Mouse (Mus musculus): ENCODE results near the gene Il22ra1.
"Not testable (repeated sequence)": the region's sequence is repeated elsewhere in the genome, so short reads cannot be mapped to it uniquely, and the experiment has no call there.

Gene Il22ra1

GRCm38 (mm10) chr4:135727817-135728216, at the start of gene Il22ra1:
TSS of gene Il22ra1 (plus strand) at chr4:135728172.
- no peak for DNase-seq

DNA sequence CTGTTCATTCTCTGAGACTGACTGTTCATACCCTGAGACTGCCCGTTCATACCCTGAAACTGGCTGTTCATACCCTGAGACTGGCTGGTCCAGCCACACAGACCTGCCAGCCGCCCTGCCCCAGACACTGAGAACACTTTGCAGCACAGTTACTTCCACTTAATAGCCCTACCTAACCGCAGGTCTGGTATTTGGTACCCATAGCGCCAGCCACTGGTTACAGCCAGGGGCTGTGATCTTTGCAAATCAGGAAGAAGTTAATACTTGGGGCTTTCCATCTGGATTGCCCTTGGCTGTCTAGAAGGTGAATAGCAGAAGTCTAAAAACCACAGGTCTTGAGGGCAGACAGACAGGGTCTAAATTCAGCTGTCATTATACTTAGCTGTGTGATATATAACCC, 48.7 kb upstream of the Il22ra1 start:
- DNase-seq = no peak

GRCm38 (mm10) chr4:135681789-135682188, 46.2 kb upstream of the Il22ra1 start:
- DNase-seq = no peak

- peak; percentile 63 to 72 for DNase-seq
These were observed 44.4 kb upstream of the Il22ra1 start for GRCm38 (mm10) chr4:135683553-135683952.

DNA sequence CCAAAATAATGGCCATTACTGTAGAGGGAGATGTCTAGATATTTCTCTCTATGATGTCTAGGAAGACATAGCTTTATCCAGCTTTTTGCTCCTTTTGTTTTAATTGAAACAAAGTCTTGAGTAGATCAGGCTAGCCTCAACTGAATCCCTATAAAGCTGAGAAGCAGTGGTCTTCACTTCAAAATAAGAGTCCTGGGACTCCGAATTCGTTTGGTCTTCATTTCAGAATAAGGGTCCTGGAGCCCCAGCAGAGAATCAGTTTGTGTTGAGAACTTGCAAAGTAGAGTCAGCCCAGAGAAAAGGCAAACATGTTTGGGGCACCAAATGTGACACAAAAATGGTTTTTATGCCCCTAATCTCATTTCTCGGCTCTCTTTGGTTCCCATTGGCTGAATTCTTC, 43.2 kb upstream of the Il22ra1 start:
- no peak for DNase-seq

DNA sequence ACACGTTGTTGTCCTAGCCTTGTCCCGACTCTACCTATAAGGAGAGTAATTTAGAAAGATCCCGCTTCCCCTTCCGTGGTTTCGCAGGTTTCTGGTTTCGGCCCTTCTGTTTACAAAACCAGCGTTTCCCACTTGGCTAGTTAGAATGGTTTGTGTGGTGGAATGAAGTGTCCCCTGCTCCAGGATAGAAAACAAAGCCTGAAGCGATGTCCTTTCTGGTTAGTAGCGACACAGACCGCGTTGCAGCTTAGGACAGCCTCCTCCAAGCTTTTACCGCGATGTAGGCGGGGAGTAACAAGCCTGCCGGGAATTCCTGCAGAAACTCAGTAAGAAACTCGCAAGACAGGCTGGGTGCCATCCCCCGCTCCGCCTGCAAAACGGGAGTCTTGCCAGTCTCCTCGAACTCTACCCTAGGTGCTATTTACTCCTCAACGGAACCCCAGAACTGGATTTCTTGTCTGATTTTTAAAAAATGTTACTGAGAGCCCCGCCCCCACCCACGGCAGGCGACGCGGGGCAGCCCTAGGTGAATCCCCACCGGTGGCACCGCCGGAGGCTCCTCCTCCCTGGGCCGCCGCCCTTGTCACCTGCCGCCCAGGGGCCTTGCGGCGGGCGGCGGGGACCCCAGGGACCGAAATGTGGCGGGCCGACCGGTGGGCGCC, 41.9 kb upstream of the Il22ra1 start, which contains the start of gene Ifnlr1:
TSS of gene Ifnlr1 (plus strand) at position 382 of the 662 bp plus-strand sequence.
- DNase-seq = no peak

GRCm38 (mm10) chr4:135686568-135686953, 41.4 kb upstream of the Il22ra1 start:
- DNase-seq = no peak

- no peak for DNase-seq
These were observed 38.2 kb upstream of the Il22ra1 start for GRCm38 (mm10) chr4:135689797-135690196.

DNA sequence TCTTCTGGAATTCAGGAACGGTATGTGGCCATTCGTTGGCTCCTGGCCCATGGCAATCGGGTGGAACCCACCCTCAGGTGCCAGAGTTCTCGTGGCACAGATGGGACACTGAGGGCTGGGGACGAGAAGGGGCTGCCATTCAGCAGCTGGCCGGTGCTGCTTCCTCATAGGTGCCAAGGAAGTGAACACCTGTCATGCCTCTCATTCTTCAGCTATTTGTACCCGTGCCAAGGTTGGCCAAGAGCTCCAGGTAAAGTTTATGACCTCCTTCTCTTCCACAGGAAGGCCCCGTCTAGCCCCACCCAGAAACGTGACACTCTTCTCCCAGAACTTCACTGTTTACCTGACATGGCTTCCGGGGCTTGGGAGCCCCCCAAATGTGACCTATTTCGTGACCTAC, 37.7 kb upstream of the Il22ra1 start:
- no peak for DNase-seq

DNA sequence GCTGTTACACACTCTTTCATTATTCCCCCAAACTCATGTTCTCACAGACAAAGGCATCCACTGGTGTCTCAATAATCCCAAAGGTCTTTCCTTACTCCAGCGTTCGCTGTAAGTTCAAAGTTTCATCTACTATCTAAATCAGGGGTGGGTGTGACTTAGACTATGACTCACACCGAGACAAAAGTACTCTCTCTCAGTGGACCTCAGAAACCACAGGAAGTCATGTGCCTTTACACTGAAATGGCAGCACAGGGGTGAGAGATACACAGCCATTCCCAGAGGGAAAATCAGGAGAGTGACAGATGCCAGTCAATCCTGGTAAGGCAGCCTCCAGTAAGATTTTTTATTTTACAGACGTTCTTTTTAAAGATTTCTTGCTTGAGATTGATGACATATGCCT, 35.1 kb upstream of the Il22ra1 start:
- DNase-seq = no peak

DNA sequence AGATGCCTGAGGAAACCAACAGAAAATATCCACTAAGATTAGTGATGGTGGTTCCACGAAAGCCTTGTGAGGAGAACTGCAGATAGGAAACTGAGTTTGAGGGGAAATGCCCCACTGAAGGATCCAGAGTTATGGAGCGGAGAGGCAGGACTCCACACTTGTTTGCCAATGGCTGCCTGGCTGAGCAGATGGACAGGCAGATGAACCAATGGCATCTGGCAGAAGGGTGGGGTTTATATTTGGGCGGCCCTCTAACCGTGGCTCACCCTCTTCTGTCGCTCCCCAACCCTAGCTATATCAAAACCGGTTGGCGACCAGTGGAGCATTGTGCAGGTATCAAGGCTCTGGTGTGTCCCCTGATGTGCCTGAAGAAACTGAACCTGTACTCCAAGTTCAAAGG, 29.5 kb upstream of the Il22ra1 start:
- DNase-seq = no peak

DNA sequence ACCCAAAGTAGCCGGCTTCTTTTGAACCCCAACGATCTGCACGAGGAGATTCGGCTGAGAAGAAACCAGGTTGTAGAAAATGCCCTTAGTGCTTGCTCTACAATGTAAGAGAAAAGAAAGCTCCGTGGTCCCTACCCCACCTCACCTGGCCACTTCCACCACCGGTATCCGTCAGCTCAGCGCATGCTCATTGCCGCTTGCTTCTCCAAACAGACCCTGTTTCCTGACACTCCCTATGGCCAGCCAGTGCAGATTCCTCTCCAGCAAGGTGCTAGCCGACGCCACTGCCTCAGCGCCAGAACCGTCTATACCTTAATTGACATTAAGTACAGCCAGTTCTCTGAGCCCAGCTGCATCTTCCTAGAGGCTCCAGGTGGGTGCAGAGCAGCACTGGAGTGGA, 24.5 kb upstream of the Il22ra1 start:
- no peak for DNase-seq

DNA sequence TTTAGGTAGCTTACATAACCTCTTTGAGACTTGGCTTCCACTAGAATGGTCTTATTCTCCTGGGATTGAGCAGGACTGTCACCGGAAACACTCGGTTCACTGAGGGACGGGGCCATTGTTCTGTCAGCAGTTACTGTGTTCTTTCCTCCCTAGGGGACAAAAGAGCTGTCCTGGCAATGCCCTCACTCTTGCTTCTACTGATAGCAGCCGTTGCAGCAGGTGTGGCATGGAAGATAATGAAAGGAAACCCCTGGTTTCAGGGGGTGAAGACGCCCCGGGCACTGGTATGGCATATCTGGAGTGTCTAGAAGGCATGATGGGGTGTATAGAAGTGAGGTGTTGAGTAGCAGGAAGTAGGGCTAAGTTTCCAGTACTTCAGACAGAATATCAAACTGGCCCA, 24.0 kb upstream of the Il22ra1 start:
- no peak for DNase-seq

DNA sequence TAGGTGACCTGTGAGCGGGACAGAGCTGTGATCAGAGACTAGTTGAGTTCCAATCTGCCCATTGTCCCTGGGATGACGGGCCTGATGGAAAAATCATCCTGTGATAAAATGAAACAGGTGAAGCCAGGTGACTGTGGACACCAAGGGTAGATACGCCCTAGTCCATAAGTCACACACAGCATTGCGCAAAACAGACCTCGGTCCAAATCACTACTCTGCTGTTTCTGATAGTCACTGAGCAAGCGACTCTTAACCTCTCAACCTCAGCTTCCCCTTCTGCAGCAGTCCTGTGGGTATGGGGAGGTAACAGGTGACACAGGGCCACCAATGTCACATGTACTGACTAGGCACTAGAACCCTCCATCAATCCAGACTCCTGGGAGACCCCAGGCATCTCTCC, 21.9 kb upstream of the Il22ra1 start:
- no peak for DNase-seq

- DNase-seq = peak; percentile 88 to 93
These were observed 18.9 kb upstream of the Il22ra1 start for GRCm38 (mm10) chr4:135709072-135709564.

GRCm38 (mm10) chr4:135709621-135710020, 18.4 kb upstream of the Il22ra1 start:
- DNase-seq = no peak

DNA sequence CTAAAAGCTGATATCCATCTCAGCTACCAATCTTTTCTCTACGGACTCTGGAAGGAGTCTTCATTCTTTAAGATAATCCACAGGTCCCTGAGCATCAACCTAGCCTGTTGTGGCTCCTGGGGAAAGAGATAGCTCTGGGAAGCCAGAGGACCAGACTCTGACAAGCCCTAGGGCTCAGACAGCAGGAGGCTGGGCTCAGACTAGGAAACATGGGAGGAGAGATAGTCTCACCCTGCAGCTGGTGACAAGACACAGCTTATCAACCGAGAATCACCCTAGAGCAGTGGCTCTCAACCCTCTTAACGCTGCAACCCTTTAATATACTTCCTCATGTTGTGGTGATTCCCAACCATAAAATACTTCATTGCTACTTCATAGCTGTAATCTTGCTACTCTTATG, 17.6 kb upstream of the Il22ra1 start:
- DNase-seq = no peak

- DNase-seq = no peak
These were observed 13.2 kb upstream of the Il22ra1 start for GRCm38 (mm10) chr4:135714776-135715175.

DNA sequence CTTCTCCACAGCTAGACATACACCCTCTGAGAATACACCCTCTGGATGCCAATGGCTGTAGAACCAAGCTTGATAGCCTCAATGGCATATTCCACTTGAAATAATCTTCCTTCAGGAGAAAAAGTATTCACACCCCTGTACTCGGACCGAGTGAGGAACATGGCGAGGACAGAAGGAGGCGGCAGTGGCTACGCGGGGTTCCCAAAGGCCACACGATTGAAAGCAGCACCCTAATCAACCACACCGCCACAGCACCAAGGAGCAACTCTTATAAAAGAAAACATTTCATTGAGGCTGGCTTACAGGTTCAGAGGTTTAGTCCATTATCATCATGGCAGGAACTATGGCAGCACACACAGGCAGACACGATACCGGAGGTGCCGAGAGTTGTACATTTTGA, 11.5 kb upstream of the Il22ra1 start:
- DNase-seq = not testable (repeated sequence)

GRCm38 (mm10) chr4:135722540-135723290, 5.3 kb upstream of the Il22ra1 start:
- no peak for DNase-seq

DNA sequence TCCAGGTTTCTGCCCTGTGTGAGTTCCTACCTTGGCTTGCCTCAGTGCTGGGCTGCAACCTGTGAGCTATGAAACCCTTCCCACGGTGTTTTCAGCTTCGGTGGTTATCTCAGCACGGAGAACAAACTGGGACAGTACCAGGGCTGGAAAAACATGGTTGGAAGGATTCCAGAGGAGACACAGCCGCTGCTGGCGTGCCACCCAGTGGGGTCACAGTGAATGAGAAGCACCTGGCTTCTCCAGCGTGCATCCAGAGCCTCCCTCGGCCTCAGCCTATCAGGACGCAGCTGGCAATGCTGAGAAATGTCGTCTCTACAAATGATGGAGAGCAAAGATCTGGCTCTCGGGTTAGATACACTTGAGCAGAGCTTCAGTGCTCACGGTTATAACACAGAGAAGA, 1.6 kb upstream of the Il22ra1 start:
- DNase-seq = peak; percentile 39 to 51

GRCm38 (mm10) chr4:135730204-135730603, 2.2 kb downstream of the Il22ra1 start:
- DNase-seq = peak; percentile 73 to 76

GRCm38 (mm10) chr4:135730951-135731350, 3.0 kb downstream of the Il22ra1 start:
- DNase-seq = no peak

DNA sequence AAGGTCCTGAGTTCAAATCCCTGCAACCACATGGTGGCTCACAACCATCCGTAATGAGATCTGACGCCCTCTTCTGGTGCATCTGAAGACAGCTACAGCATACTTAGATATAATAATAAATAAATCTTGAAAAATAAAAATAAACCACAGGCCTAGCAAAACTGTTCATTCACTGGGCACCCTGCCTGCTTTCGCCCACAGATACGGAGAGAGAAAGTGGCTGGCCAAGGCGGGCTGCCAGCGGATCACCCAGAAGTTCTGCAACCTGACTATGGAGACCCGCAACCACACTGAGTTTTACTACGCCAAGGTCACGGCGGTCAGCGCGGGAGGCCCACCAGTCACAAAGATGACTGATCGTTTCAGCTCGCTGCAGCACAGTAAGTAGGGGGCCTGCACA, 5.9 kb downstream of the Il22ra1 start:
- no peak for DNase-seq

Data from cerebellum, postnatal 14 days (tissue).